Mouse (Mus musculus) midbrain, embryonic 16.5 days (tissue): Measurements from ENCODE around the gene Dnajb12. TPM values are rescaled to one million over a fixed set of nuclear protein-coding genes. Genes with fewer than 3 reads are reported as not detected.
A peak's percentile ranks its signal among the peaks of the same experiment; 100 is the strongest.

Source experiments
- ATAC-seq: fragments of 200-750 bp; cut with Nextera tagmentation; 2 replicates; pipeline ENCODE4 v1.8.0; 2017; ENCODE audit warnings: moderate TSS enrichment
- H3K27ac ChIP-seq: fragments of 300-500 bp; sonication (generic); 2 replicates; pipeline ENCODE4 v1.5.1; 2014; ENCODE audit warnings: mild to moderate bottlenecking, low read length, mixed read lengths
- H3K27me3 ChIP-seq: fragments of 300-500 bp; sonication (generic); 2 replicates; pipeline ENCODE4 v1.6.1; 2014; ENCODE audit warnings: low read depth, low read length, mixed read lengths; ENCODE audit not compliant: control insufficient read depth, insufficient read depth
- H3K36me3 ChIP-seq: fragments of 300-500 bp; sonication (generic); 2 replicates; pipeline ENCODE4 v1.6.1; 2014; ENCODE audit warnings: mild to moderate bottlenecking, low read length, moderate library complexity, mixed read lengths; ENCODE audit not compliant: control insufficient read depth, insufficient read depth
- H3K4me1 ChIP-seq: fragments of 300-500 bp; sonication (generic); 2 replicates; pipeline ENCODE4 v1.6.1; 2014; ENCODE audit warnings: mild to moderate bottlenecking, low read length, mixed read lengths; ENCODE audit not compliant: control insufficient read depth, insufficient read depth
- H3K4me2 ChIP-seq: fragments of 300-500 bp; sonication (generic); 2 replicates; pipeline ENCODE4 v1.6.1; 2014; ENCODE audit warnings: mild to moderate bottlenecking, low read length, mixed read lengths
- H3K4me3 ChIP-seq: fragments of 300-500 bp; sonication (generic); 2 replicates; pipeline ENCODE4 v1.5.1; 2014; ENCODE audit warnings: low read depth, mild to moderate bottlenecking, low read length, moderate library complexity, mixed read lengths
- H3K9ac ChIP-seq: fragments of 300-500 bp; sonication (generic); 2 replicates; pipeline ENCODE4 v1.6.1; 2014; ENCODE audit warnings: low read depth, low read length, mixed read lengths
- H3K9me3 ChIP-seq: fragments of 300-500 bp; sonication (generic); replicated peaks from 2 replicates; pipeline ENCODE4 v1.6.1; 2014; ENCODE audit warnings: mild to moderate bottlenecking, low read length, mixed read lengths; ENCODE audit not compliant: control insufficient read depth, poor library complexity, severe bottlenecking
- WGBS: fragments of 180-500 bp; shearing (Covaris S2); extraction: QIAGEN DNeasy Blood & Tissue Kit; methylation state at CpG from one replicate; pipeline ENCODE4 v1.1.7; 2014; 5-methylcytosine and 5-hydroxymethylcytosine counted together
- polyA plus RNA-seq: library from polyadenylated mRNA; unstranded; fragments of >200 nt; fragmentation: Nextera tagmentation; extraction: Ambion mirVana; gene quantifications from 2 replicates; pipeline ENCODE4 v1.2.1, GENCODE M21; 2015

Gene Dnajb12
- 18.5 and 19.1 TPM in 2 replicates for polyA plus RNA-seq

GRCm38 (mm10) chr10:59879255-59880028 lies at the start of gene Dnajb12:
Gene Dnajb12 (plus strand): TSS chr10:59879556.
- Histone ChIP-seq H3K27me3 (no peaks in the 10 kb centered on the region), H3K4me1 (peaks cover 15% of the 10 kb centered on the region), H3K36me3 (no peaks in the 10 kb centered on the region), H3K4me2 (peak within 1 kb of the TSS; percentile 86), H3K27ac (peak within 1 kb of the TSS; percentile 100), H3K9me3 (no peaks in the 10 kb centered on the region), H3K9ac (peak within 1 kb of the TSS; percentile 93), H3K4me3 (peak within 1 kb of the TSS; percentile 81)
- under 1% methylated on average over 80 of the region's 80 CpGs for WGBS
- peak; percentile 93 for ATAC-seq

GRCm38 (mm10) chr10:59829886-59830285 lies 49.5 kb upstream of the Dnajb12 start:
- WGBS, result 94% methylated on average over 6 of the region's 6 CpGs
- no peak overlapping the region for H3K4me3 ChIP-seq
- H3K36me3 ChIP-seq, result peaks cover 13% of the 10 kb centered on the region
- no peaks in the 10 kb centered on the region for H3K4me1 ChIP-seq
- ATAC-seq, result no peak
- H3K4me2 ChIP-seq, result no peak overlapping the region
- H3K9me3 ChIP-seq, result no peaks in the 10 kb centered on the region
- no peak overlapping the region for H3K27ac ChIP-seq
- no peak overlapping the region for H3K9ac ChIP-seq
- no peaks in the 10 kb centered on the region for H3K27me3 ChIP-seq

- Histone ChIP-seq H3K4me1 (no peaks in the 10 kb centered on the region), H3K9me3 (no peaks in the 10 kb centered on the region), H3K36me3 (peaks cover 13% of the 10 kb centered on the region), H3K4me2 (no peak overlapping the region), H3K27me3 (no peaks in the 10 kb centered on the region), H3K4me3 (no peak overlapping the region), H3K9ac (no peak overlapping the region), H3K27ac (no peak overlapping the region)
- WGBS, result 93% methylated on average over 7 of the region's 7 CpGs
- no peak for ATAC-seq
These were observed 47.4 kb upstream of the Dnajb12 start for GRCm38 (mm10) chr10:59831950-59832349.

DNA sequence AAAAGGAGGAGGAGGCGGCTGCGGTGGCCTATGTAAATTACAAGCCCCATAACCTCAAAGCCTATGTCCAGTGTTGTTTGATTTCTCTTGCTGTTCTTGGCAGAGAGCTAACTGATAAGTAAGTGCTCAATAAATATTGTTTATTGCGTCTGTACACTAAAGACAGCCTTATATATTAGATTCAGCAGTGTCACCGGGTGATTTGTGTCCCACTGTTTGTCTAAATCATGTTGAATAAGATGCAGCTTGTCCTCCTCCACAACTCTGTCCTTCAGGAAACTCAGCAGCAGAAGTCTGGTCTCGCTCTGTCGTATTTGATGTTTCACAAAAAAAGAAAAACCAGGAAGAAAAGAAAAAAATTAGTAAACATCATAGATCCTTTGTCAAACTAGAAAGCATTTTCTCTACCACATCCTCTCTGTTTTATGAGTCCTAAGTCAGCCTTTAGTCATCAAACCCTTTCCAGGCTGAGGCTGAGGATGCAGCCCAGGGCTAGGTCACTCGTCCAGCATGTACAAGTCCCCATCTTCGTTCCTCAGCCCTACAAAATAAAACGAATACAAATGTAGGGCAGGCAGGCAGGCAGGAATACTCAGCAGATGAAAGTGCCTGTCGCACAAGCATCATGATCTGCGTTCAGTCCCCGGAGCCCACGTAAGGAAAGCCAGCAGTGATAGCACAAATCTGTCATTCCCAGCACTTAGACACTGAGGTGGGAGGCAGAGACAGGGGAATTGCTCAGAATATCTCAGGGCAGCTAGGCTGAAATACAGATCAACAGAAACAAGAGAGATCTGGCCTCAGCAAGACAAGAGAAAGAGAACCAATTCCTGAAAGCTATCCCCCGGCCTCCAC lies 43.8 kb upstream of the Dnajb12 start:
- no peak for ATAC-seq
- Histone ChIP-seq H3K4me2 (no peak overlapping the region), H3K9me3 (no peaks in the 10 kb centered on the region), H3K36me3 (no peaks in the 10 kb centered on the region), H3K4me3 (no peak overlapping the region), H3K27me3 (no peaks in the 10 kb centered on the region), H3K27ac (no peak overlapping the region; the same call in 1 of the 2 replicates), H3K9ac (no peak overlapping the region), H3K4me1 (no peaks in the 10 kb centered on the region)
- WGBS, result 86% methylated on average over 14 of the region's 14 CpGs

DNA sequence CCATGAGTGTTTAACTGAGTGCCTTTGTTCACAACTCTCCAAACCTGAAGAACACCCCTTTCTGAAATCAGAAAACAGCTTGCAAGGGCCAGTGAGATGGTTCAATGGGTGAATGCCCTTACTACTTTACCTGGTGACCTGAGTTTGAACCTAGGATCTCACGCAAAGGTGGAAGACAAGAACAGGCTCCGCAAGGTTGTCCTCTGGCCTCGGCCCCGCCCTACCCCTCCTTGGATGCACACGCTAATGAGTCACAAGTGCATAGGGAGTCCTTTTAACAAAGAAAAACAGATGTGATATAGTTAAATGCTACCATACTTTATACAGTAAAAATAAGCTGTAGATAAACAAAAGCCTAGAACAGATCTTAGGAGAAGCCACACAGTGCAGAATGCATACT lies 41.9 kb upstream of the Dnajb12 start:
- no peak overlapping the region for H3K27ac ChIP-seq
- no peaks in the 10 kb centered on the region for H3K27me3 ChIP-seq
- 98% methylated on average over 5 of the region's 5 CpGs for WGBS
- no peak overlapping the region for H3K9ac ChIP-seq
- H3K9me3 ChIP-seq, result no peaks in the 10 kb centered on the region
- H3K4me2 ChIP-seq, result no peak overlapping the region
- ATAC-seq, result no peak
- no peaks in the 10 kb centered on the region for H3K4me1 ChIP-seq
- H3K36me3 ChIP-seq, result no peaks in the 10 kb centered on the region
- H3K4me3 ChIP-seq, result no peak overlapping the region

- Histone ChIP-seq H3K27ac (no peak overlapping the region), H3K9me3 (no peaks in the 10 kb centered on the region), H3K36me3 (no peaks in the 10 kb centered on the region), H3K4me1 (no peaks in the 10 kb centered on the region), H3K9ac (no peak overlapping the region), H3K4me3 (no peak overlapping the region), H3K4me2 (no peak overlapping the region), H3K27me3 (no peaks in the 10 kb centered on the region)
- no peak for ATAC-seq
- 93% methylated on average over 8 of the region's 8 CpGs for WGBS
These were observed 37.9 kb upstream of the Dnajb12 start for GRCm38 (mm10) chr10:59841434-59841833.

GRCm38 (mm10) chr10:59843125-59843524 lies 36.2 kb upstream of the Dnajb12 start:
- ATAC-seq, result no peak
- no peak overlapping the region for H3K4me2 ChIP-seq
- 49% methylated on average over 5 of the region's 5 CpGs for WGBS
- no peaks in the 10 kb centered on the region for H3K9me3 ChIP-seq
- H3K27me3 ChIP-seq, result no peaks in the 10 kb centered on the region
- no peak overlapping the region for H3K27ac ChIP-seq
- H3K9ac ChIP-seq, result no peak overlapping the region
- H3K4me1 ChIP-seq, result no peaks in the 10 kb centered on the region
- no peak overlapping the region for H3K4me3 ChIP-seq
- H3K36me3 ChIP-seq, result no peaks in the 10 kb centered on the region

DNA sequence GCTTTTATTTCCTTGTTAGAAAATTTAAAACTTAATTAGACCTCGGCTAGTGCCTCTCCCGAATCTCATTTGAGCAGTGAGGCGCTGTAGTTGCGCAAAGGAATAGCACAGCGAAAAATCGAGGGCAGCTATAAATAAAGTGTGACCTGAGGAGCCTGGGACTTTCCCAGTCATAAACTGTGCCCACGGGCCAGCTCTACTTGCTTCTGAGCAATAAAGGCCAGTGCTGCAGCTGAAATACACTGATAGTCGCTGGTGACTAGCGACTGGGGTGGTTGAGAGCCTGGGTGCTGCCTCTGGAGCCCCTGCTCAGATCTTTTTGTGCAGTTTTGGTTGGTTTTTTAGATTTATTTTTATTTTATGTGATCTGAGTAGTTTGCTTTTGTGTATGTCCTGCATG lies 34.7 kb upstream of the Dnajb12 start:
- Histone ChIP-seq H3K36me3 (no peaks in the 10 kb centered on the region), H3K4me3 (no peak overlapping the region), H3K9ac (no peak overlapping the region), H3K9me3 (no peaks in the 10 kb centered on the region), H3K4me1 (no peaks in the 10 kb centered on the region), H3K27ac (no peak overlapping the region), H3K27me3 (no peaks in the 10 kb centered on the region), H3K4me2 (no peak overlapping the region)
- WGBS, result 81% methylated on average over 9 of the region's 9 CpGs
- ATAC-seq, result no peak

DNA sequence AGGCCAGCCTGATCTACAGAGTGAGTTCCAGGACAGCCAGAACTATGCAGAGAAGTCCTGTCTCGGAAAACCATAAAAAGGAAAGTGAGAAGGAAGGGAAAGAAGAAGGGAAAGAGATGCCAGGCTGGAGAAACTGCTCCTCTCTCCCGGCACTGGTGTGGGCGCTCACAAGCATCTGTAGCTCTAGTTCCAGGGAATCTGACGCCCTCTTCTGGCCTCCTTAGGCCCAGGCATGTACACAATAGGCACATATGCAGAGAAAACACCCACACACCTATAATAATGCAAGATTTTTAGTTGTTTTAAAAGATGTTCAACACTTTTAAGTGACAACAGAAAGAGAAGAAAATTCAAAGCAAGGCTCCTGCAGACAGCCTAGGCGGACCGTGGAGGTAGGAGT lies 32.9 kb upstream of the Dnajb12 start:
- ATAC-seq, result no peak
- H3K9ac ChIP-seq, result no peak overlapping the region
- 76% methylated on average over 6 of the region's 6 CpGs for WGBS

More for the DNA sequence above, 32.9 kb upstream of the Dnajb12 start:
- Histone ChIP-seq H3K4me1 (no peaks in the 10 kb centered on the region), H3K9me3 (no peaks in the 10 kb centered on the region), H3K4me2 (no peak overlapping the region), H3K27me3 (no peaks in the 10 kb centered on the region), H3K27ac (no peak overlapping the region), H3K36me3 (no peaks in the 10 kb centered on the region), H3K4me3 (no peak overlapping the region)
